Mouse (Mus musculus): ENCODE results near the gene Map3k5. TPM values are rescaled to one million over a fixed set of nuclear protein-coding genes. Genes with fewer than 3 reads are reported as not detected.

The Map3k5 gene
- 9.0 and 11.3 TPM in 2 replicates for polyA plus RNA-seq (2012; rRNA removed)

DNA sequence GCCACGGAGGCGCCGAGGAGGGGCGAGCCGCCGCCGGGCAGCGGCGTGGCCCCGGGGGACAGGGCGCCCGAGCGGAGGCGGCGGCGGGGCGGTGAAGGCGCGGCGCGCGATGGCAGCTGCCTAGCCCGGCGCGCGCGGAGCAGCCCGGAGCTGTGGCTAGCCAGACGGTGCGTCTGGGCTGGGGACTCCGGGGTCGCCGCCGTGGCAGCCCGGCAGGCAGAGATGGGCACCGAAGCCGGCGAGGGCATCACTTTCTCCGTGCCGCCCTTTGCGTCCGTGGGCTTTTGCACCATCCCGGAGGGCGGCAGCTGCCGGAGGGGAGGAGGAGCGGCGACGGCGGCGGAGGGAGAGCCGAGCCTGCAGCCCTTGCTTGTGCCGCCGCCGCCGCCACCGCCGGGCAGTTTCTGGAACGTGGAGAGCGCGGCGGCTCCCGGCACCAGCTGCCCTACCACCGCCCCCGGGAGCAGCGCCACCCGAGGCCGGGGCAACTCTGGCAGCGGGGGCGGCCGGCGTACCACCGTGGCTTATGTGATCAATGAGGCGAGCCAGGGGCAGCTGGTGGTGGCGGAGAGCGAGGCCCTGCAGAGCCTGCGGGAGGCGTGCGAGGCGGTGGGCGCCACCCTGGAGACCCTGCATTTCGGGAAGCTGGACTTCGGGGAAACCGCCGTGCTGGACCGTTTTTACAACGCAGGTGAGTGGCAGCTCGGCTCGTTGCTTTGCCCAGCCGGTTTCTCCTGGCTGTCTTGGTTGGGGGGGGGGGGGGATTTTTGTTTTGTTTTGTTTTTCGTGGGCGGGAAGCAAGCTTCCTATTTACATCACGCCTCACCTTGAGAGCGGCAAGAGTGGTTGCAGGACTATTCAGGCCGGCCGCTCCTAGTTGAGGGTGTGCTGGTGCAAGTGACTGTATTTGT, at the start of gene Map3k5:
Map3k5 (plus strand) TSS at position 89 of the 911 bp plus-strand sequence.
- Histone ChIP-seq H3K4me1 (ENCODE audit: control insufficient read depth, insufficient read depth, low read length) (peaks cover 26% of the 10 kb centered on the region), H3K27me3 (replicated peaks; ENCODE audit: control insufficient read depth, insufficient read depth, low read length) (no peaks in the 10 kb centered on the region), H3K36me3 (ENCODE audit: control insufficient read depth, insufficient read depth, low read length) (no peaks in the 10 kb centered on the region), H3K4me3 (ENCODE audit: insufficient read depth, low read depth, low read length) (peak within 1 kb of the TSS; percentile 63), H3K27ac (ENCODE audit: insufficient read depth, low read depth, low read length) (peak within 1 kb of the TSS; percentile 85)
- WGBS: 1% methylated on average over 88 of the region's 95 CpGs
- DNase-seq: peak; percentile 59
- TF ChIP-seq CTCF (conservative IDR thresholded peaks at IDR 0.05; ENCODE audit: insufficient read depth, insufficient read length, low read depth, low read length) (no peak), POLR2A (IDR thresholded peaks at IDR 0.05; ENCODE audit: low read depth, low read length) (no peak)

DNA sequence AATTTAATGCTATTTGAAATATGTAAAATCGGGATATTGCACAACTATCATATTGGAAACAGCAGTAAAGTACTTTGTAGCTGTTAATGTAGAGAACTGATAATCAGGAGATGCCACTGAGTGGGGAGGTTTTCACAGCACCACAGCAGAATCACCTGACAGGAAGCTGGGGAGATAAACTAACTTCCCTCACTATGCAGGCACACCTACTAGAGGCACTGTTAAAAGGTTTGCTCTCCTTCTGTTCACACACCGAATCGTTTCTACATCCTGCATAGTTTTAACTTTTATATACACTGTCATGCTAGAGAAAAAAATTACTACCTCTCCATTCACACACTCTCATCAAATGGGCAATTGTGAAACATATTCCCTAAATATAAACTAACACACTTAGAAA, 48.0 kb upstream of the Map3k5 start:
- no peak for DNase-seq
- Histone ChIP-seq H3K4me3 (ENCODE audit: insufficient read depth, low read depth, low read length) (no peak overlapping the region), H3K27me3 (replicated peaks; ENCODE audit: control insufficient read depth, insufficient read depth, low read length) (no peaks in the 10 kb centered on the region), H3K27ac (ENCODE audit: insufficient read depth, low read depth, low read length) (no peak overlapping the region), H3K4me1 (ENCODE audit: control insufficient read depth, insufficient read depth, low read length) (no peaks in the 10 kb centered on the region), H3K36me3 (ENCODE audit: control insufficient read depth, insufficient read depth, low read length) (no peaks in the 10 kb centered on the region)
- TF ChIP-seq POLR2A (IDR thresholded peaks at IDR 0.05; ENCODE audit: low read depth, low read length): no peak
- no peak for TF ChIP-seq CTCF (conservative IDR thresholded peaks at IDR 0.05; ENCODE audit: insufficient read depth, insufficient read length, low read depth, low read length)
- 93% methylated on average over 3 of the region's 3 CpGs for WGBS

DNA sequence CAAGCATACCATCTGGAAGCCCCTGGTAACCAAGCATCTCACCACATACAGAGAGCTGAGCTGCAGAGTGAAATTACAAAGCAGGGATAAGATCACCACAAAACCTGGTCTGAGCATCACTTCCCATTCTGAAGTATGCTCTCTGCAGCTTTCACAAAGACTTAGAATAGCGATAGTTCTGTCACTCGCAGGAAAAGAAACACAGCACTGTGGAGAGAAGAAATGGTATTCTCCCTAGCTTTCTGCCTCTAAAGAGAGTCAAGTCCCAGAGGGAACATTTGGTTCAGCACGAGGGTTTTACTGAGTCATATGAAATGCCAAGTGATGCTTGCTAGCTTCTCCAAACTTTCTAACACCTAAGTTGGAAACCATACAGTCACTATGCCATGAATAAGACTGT, 44.4 kb upstream of the Map3k5 start:
- DNase-seq: no peak
- 83% methylated on average over 3 of the region's 3 CpGs for WGBS

DNA sequence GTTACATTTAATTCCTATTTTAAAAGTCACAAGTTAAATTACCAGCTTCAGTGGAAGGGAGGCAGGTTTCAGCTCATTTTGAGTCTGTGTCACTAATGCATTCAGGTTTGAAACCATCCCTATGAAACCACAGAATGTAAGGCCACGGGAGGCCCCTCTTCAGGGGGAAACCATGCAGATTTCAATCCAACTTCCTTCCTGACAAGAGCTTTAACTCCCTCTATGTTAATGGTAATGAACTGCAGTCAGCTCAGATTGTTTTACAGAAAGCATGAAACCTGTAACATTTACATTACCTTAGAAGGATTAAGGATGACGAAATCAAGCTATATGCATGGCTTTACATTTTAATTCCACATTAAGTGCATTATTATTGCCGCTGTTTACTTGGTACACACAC, 42.6 kb upstream of the Map3k5 start:
- TF ChIP-seq CTCF (conservative IDR thresholded peaks at IDR 0.05; ENCODE audit: insufficient read depth, insufficient read length, low read depth, low read length) (no peak), POLR2A (IDR thresholded peaks at IDR 0.05; ENCODE audit: low read depth, low read length) (no peak)
- Histone ChIP-seq H3K36me3 (ENCODE audit: control insufficient read depth, insufficient read depth, low read length) (peaks cover 2% of the 10 kb centered on the region; the same call in 1 of the 2 replicates), H3K27ac (ENCODE audit: insufficient read depth, low read depth, low read length) (no peak overlapping the region), H3K27me3 (replicated peaks; ENCODE audit: control insufficient read depth, insufficient read depth, low read length) (no peaks in the 10 kb centered on the region), H3K4me3 (ENCODE audit: insufficient read depth, low read depth, low read length) (no peak overlapping the region), H3K4me1 (ENCODE audit: control insufficient read depth, insufficient read depth, low read length) (peaks cover 4% of the 10 kb centered on the region; the same call in 1 of the 2 replicates)
- no peak for DNase-seq
- WGBS: 69% methylated on average over 3 of the region's 3 CpGs

More for the DNA sequence above, 44.4 kb upstream of the Map3k5 start:
- Histone ChIP-seq H3K4me3 (ENCODE audit: insufficient read depth, low read depth, low read length) (no peak overlapping the region), H3K4me1 (ENCODE audit: control insufficient read depth, insufficient read depth, low read length) (no peaks in the 10 kb centered on the region; the same call in 1 of the 2 replicates), H3K27ac (ENCODE audit: insufficient read depth, low read depth, low read length) (no peak overlapping the region), H3K27me3 (replicated peaks; ENCODE audit: control insufficient read depth, insufficient read depth, low read length) (no peaks in the 10 kb centered on the region), H3K36me3 (ENCODE audit: control insufficient read depth, insufficient read depth, low read length) (peaks cover 2% of the 10 kb centered on the region; the same call in 1 of the 2 replicates)
- TF ChIP-seq CTCF (conservative IDR thresholded peaks at IDR 0.05; ENCODE audit: insufficient read depth, insufficient read length, low read depth, low read length) (no peak), POLR2A (IDR thresholded peaks at IDR 0.05; ENCODE audit: low read depth, low read length) (no peak)

DNA sequence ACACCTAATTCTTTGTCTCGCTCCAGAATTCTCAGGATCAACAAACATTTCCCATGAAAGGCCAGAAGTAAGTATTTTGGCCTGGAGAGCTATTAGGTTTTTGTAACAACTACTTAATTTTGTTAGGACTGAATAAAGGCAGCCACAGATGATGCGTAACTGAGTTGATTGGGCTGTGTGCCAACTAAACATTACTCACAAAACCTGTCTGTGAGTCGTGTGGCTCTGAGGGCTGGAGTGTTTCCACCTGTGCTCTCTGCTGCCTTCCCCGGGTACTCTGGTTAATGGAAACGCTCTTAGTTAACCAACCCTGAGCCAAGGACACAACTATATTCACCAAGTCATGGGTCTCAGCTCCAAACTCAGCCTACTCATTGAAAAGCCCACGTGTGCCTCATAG, 41.1 kb upstream of the Map3k5 start:
- 55% methylated on average over 6 of the region's 6 CpGs for WGBS
- TF ChIP-seq CTCF (conservative IDR thresholded peaks at IDR 0.05; ENCODE audit: insufficient read depth, insufficient read length, low read depth, low read length): no peak
- no peak for TF ChIP-seq POLR2A (IDR thresholded peaks at IDR 0.05; ENCODE audit: low read depth, low read length)
- Histone ChIP-seq H3K27me3 (replicated peaks; ENCODE audit: control insufficient read depth, insufficient read depth, low read length) (no peaks in the 10 kb centered on the region), H3K27ac (ENCODE audit: insufficient read depth, low read depth, low read length) (no peak overlapping the region), H3K4me3 (ENCODE audit: insufficient read depth, low read depth, low read length) (no peak overlapping the region), H3K4me1 (ENCODE audit: control insufficient read depth, insufficient read depth, low read length) (peaks cover 6% of the 10 kb centered on the region; the same call in 1 of the 2 replicates), H3K36me3 (ENCODE audit: control insufficient read depth, insufficient read depth, low read length) (peaks cover 2% of the 10 kb centered on the region; the same call in 1 of the 2 replicates)
- peak; percentile 42 for DNase-seq

DNA sequence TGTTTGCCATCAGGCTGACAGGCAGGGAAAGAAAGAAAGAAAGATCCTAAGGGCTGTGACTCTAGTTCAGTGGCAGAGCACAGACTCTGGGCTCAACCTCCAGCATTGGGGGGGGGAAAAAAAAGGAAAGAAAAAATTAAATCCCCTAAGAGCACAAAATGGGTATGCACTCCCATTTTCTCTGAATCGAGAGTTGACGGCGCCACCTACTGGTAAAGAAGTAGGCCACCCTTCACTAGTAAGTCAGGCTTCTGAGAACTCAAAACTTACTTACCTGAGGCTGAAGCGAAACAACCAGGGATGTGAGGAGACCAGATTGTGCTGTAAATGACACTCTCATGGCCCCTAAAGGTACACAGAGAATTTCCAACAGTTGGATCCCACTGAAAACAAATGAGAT, 40.3 kb upstream of the Map3k5 start:
- no peak overlapping the region for H3K4me3 ChIP-seq (ENCODE audit: insufficient read depth, low read depth, low read length)
- peak; percentile 39 for DNase-seq
- 23% methylated on average over 4 of the region's 4 CpGs for WGBS
- H3K27ac ChIP-seq (ENCODE audit: insufficient read depth, low read depth, low read length): no peak overlapping the region
- TF ChIP-seq CTCF (conservative IDR thresholded peaks at IDR 0.05; ENCODE audit: insufficient read depth, insufficient read length, low read depth, low read length): peak; percentile 44
- no peak for TF ChIP-seq POLR2A (IDR thresholded peaks at IDR 0.05; ENCODE audit: low read depth, low read length)
- no peaks in the 10 kb centered on the region for H3K27me3 ChIP-seq (replicated peaks; ENCODE audit: control insufficient read depth, insufficient read depth, low read length)
- H3K36me3 ChIP-seq (ENCODE audit: control insufficient read depth, insufficient read depth, low read length): peaks cover 2% of the 10 kb centered on the region; the same call in 1 of the 2 replicates
- H3K4me1 ChIP-seq (ENCODE audit: control insufficient read depth, insufficient read depth, low read length): peaks cover 6% of the 10 kb centered on the region; the same call in 1 of the 2 replicates

DNA sequence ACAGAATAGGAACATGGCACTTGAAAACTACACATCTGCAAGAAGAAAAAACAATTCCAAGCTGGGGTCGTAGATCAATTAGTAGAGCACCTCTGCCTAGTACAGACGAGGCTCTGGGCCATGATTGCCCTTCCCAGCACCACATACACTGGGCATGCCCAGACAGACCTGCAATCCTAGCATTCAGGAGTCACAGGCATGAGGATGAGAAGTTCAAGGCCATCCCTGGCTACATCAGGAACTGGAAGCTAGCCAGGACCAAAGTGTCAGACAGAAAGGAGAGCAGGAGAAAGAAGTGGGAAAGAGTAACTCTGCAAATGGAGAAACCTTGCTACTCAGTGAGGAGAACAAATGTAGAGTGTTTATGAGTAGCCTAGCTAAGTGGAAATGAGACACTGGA, 34.1 kb upstream of the Map3k5 start:
- no peak for DNase-seq
- Histone ChIP-seq H3K27ac (ENCODE audit: insufficient read depth, low read depth, low read length) (no peak overlapping the region), H3K4me1 (ENCODE audit: control insufficient read depth, insufficient read depth, low read length) (peaks cover 6% of the 10 kb centered on the region; the same call in 1 of the 2 replicates), H3K4me3 (ENCODE audit: insufficient read depth, low read depth, low read length) (no peak overlapping the region), H3K27me3 (replicated peaks; ENCODE audit: control insufficient read depth, insufficient read depth, low read length) (no peaks in the 10 kb centered on the region), H3K36me3 (ENCODE audit: control insufficient read depth, insufficient read depth, low read length) (no peaks in the 10 kb centered on the region)
- TF ChIP-seq POLR2A (IDR thresholded peaks at IDR 0.05; ENCODE audit: low read depth, low read length): no peak
- WGBS: 70% methylated on average over 2 of the region's 2 CpGs
